Mouse (Mus musculus): ENCODE data around the gene Gm26558.

DNA sequence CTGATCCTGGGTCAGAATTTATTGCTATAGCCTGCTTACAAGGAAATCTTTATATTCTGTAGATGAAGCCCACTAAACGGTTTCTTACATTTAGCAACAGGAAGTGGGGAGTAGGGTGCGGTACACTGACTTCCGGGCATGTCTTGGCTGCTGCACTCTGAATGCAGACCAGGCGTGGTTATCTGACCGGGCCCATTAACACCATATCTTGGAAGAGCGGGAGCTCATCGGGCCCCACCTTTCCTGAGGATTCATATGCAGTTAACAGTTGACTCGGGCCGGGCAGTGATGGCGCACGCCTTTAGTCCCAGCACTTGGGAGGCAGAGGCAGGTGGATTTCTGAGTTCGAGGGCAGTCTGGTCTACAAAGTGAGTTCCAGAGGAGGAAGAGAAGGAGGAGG lies 33.5 kb downstream of the Gm26558 start:
- TF ChIP-seq CTCF (conservative IDR thresholded peaks at IDR 0.05; ENCODE audit: insufficient read depth, insufficient read length, low read depth, low read length) (no peak), POLR2A (IDR thresholded peaks at IDR 0.05; ENCODE audit: low read depth, low read length) (no peak)
